Mouse (Mus musculus): ENCODE results near the gene Arhgef33. TPM values are rescaled to one million over a fixed set of nuclear protein-coding genes. Genes with fewer than 3 reads are reported as not detected.

Gene Arhgef33
- total and polyA plus RNA-seq, 2 experiments from 2014 or later: 1.8 to 6.2 TPM

GRCm38 (mm10) chr17:80418572-80419210 is 111.5 kb downstream of the Arhgef33 start:
- 87% methylated on average over 10 of the region's 10 CpGs for WGBS
- Histone ChIP-seq H3K9ac (no peak overlapping the region), H3K4me1 (ENCODE audit: insufficient read depth) (no peaks in the 10 kb centered on the region), H3K4me3 (ENCODE audit: low read depth, low read length) (no peak overlapping the region), H3K9me3 (ENCODE audit: low read length) (no peaks in the 10 kb centered on the region), H3K4me2 (ENCODE audit: low read depth) (no peak overlapping the region), H3K36me3 (ENCODE audit: insufficient read depth) (peaks cover 51% of the 10 kb centered on the region), H3K27ac (ENCODE audit: low read depth, low read length) (no peak overlapping the region), H3K27me3 (ENCODE audit: insufficient read depth, low read length) (no peaks in the 10 kb centered on the region)
- ATAC-seq (no peak), DNase-seq (no peak)
- TF ChIP-seq CTCF (IDR thresholded peaks at IDR 0.05; ENCODE audit: low read depth): no peak

GRCm38 (mm10) chr17:80420998-80421397 is 113.8 kb downstream of the Arhgef33 start:
- Histone ChIP-seq H3K27ac (ENCODE audit: low read depth, low read length) (no peak overlapping the region), H3K4me3 (ENCODE audit: low read depth, low read length) (no peak overlapping the region), H3K9ac (no peak overlapping the region), H3K4me1 (ENCODE audit: insufficient read depth) (no peaks in the 10 kb centered on the region), H3K27me3 (ENCODE audit: insufficient read depth, low read length) (no peaks in the 10 kb centered on the region), H3K36me3 (ENCODE audit: insufficient read depth) (peaks cover 46% of the 10 kb centered on the region), H3K4me2 (ENCODE audit: low read depth) (no peak overlapping the region), H3K9me3 (ENCODE audit: low read length) (no peaks in the 10 kb centered on the region)
- DNase-seq (no peak), ATAC-seq (no peak)
- WGBS: 98% methylated on average over 1 of the region's 1 CpGs
- no peak for TF ChIP-seq CTCF (IDR thresholded peaks at IDR 0.05; ENCODE audit: low read depth)

GRCm38 (mm10) chr17:80426171-80426570 is 119.0 kb downstream of the Arhgef33 start:
- Histone ChIP-seq H3K4me2 (ENCODE audit: low read depth) (no peak overlapping the region), H3K9ac (no peak overlapping the region), H3K9me3 (ENCODE audit: low read length) (no peaks in the 10 kb centered on the region), H3K27ac (ENCODE audit: low read depth, low read length) (no peak overlapping the region), H3K36me3 (ENCODE audit: insufficient read depth) (peaks cover 11% of the 10 kb centered on the region), H3K4me1 (ENCODE audit: insufficient read depth) (no peaks in the 10 kb centered on the region), H3K4me3 (ENCODE audit: low read depth, low read length) (no peak overlapping the region), H3K27me3 (ENCODE audit: insufficient read depth, low read length) (no peaks in the 10 kb centered on the region)
- ATAC-seq (no peak), DNase-seq (no peak)
- TF ChIP-seq CTCF (IDR thresholded peaks at IDR 0.05; ENCODE audit: low read depth): no peak
- WGBS: 91% methylated on average over 7 of the region's 7 CpGs

- ATAC-seq: no peak
- no peak overlapping the region for H3K4me3 ChIP-seq (ENCODE audit: low read depth, low read length)
- no peak for TF ChIP-seq CTCF (IDR thresholded peaks at IDR 0.05; ENCODE audit: low read depth)
- no peak overlapping the region for H3K4me2 ChIP-seq (ENCODE audit: low read depth)
- H3K27me3 ChIP-seq (ENCODE audit: insufficient read depth, low read length): no peaks in the 10 kb centered on the region
- no peak overlapping the region for H3K9ac ChIP-seq
- H3K36me3 ChIP-seq (ENCODE audit: insufficient read depth): peaks cover 10% of the 10 kb centered on the region
- H3K9me3 ChIP-seq (ENCODE audit: low read length): no peaks in the 10 kb centered on the region
- 57% methylated on average over 5 of the region's 5 CpGs for WGBS
- no peak for DNase-seq
- no peak overlapping the region for H3K27ac ChIP-seq (ENCODE audit: low read depth, low read length)
- H3K4me1 ChIP-seq (ENCODE audit: insufficient read depth): no peaks in the 10 kb centered on the region
These were observed 119.7 kb downstream of the Arhgef33 start for GRCm38 (mm10) chr17:80426901-80427300.

GRCm38 (mm10) chr17:80427966-80428365 is 120.8 kb downstream of the Arhgef33 start:
- no peaks in the 10 kb centered on the region for H3K4me1 ChIP-seq (ENCODE audit: insufficient read depth)
- DNase-seq: no peak
- H3K36me3 ChIP-seq (ENCODE audit: insufficient read depth): peaks cover under 1% of the 10 kb centered on the region
- H3K9me3 ChIP-seq (ENCODE audit: low read length): no peaks in the 10 kb centered on the region
- 49% methylated on average over 2 of the region's 2 CpGs for WGBS
- H3K4me2 ChIP-seq (ENCODE audit: low read depth): no peak overlapping the region
- no peak overlapping the region for H3K4me3 ChIP-seq (ENCODE audit: low read depth, low read length)
- no peak for ATAC-seq
- H3K9ac ChIP-seq: no peak overlapping the region
- TF ChIP-seq CTCF (IDR thresholded peaks at IDR 0.05; ENCODE audit: low read depth): no peak
- H3K27me3 ChIP-seq (ENCODE audit: insufficient read depth, low read length): no peaks in the 10 kb centered on the region
- no peak overlapping the region for H3K27ac ChIP-seq (ENCODE audit: low read depth, low read length)

- H3K36me3 ChIP-seq (ENCODE audit: insufficient read depth): peaks cover 13% of the 10 kb centered on the region
- H3K27ac ChIP-seq (ENCODE audit: low read depth, low read length): no peak overlapping the region
- H3K27me3 ChIP-seq (ENCODE audit: insufficient read depth, low read length): no peaks in the 10 kb centered on the region
- WGBS: 97% methylated on average over 9 of the region's 9 CpGs
- ATAC-seq (no peak), DNase-seq (no peak)
- no peak overlapping the region for H3K4me2 ChIP-seq (ENCODE audit: low read depth)
- H3K9ac ChIP-seq: no peak overlapping the region
- H3K9me3 ChIP-seq (ENCODE audit: low read length): no peaks in the 10 kb centered on the region
- H3K4me3 ChIP-seq (ENCODE audit: low read depth, low read length): no peak overlapping the region
- no peak for TF ChIP-seq CTCF (IDR thresholded peaks at IDR 0.05; ENCODE audit: low read depth)
- no peaks in the 10 kb centered on the region for H3K4me1 ChIP-seq (ENCODE audit: insufficient read depth)
These were observed 124.8 kb downstream of the Arhgef33 start for GRCm38 (mm10) chr17:80431997-80432396.

- Histone ChIP-seq H3K27me3 (ENCODE audit: insufficient read depth, low read length) (no peaks in the 10 kb centered on the region), H3K9me3 (ENCODE audit: low read length) (no peaks in the 10 kb centered on the region), H3K27ac (ENCODE audit: low read depth, low read length) (no peak overlapping the region), H3K9ac (no peak overlapping the region), H3K36me3 (ENCODE audit: insufficient read depth) (peaks cover 22% of the 10 kb centered on the region), H3K4me1 (ENCODE audit: insufficient read depth) (no peaks in the 10 kb centered on the region), H3K4me3 (ENCODE audit: low read depth, low read length) (no peak overlapping the region), H3K4me2 (ENCODE audit: low read depth) (no peak overlapping the region)
- WGBS: 56% methylated on average over 3 of the region's 3 CpGs
- DNase-seq (no peak), ATAC-seq (no peak)
- TF ChIP-seq CTCF (IDR thresholded peaks at IDR 0.05; ENCODE audit: low read depth): no peak
These were observed 127.2 kb downstream of the Arhgef33 start for GRCm38 (mm10) chr17:80434430-80434829.

Data from forebrain, postnatal 0 days (tissue).